Mouse (Mus musculus) liver, adult 2 months (tissue): ENCODE measurements at regions not wholly inside any gene's neighbourhood (a gene's known extent, or its start where the extent isn't known, plus 50 kb on each side); places are given as distances from the start of the nearest gene placed in this dataset.

ENCODE experiments used
- DNase-seq: peaks from one replicate; pipeline ENCODE4 v3.0.0-alpha.2; 2011; ENCODE audit warnings: low read depth, low spot score; ENCODE audit errors: extremely low read depth
- H3K27ac ChIP-seq: fragments of 200-500 bp; replicated peaks from 2 replicates; pipeline ENCODE4 v1.5.1; 2012; ENCODE audit warnings: low read depth, mild to moderate bottlenecking, control low read depth, inconsistent platforms, low read length; ENCODE audit not compliant: insufficient read depth
- H3K27me3 ChIP-seq: fragments of 200-500 bp; 2 replicates; pipeline ENCODE4 v1.6.1; 2012; ENCODE audit warnings: mild to moderate bottlenecking, moderate library complexity, low read length, inconsistent platforms; ENCODE audit not compliant: control insufficient read depth, insufficient read depth
- H3K36me3 ChIP-seq: fragments of 200-500 bp; 2 replicates; pipeline ENCODE4 v1.6.1; 2012; ENCODE audit warnings: low read length, inconsistent platforms; ENCODE audit not compliant: control insufficient read depth, insufficient read depth
- H3K4me1 ChIP-seq: fragments of 200-500 bp; 2 replicates; pipeline ENCODE4 v1.6.1; 2011; ENCODE audit warnings: low read length; ENCODE audit not compliant: control insufficient read depth, insufficient read depth
- H3K4me3 ChIP-seq: fragments of 200-500 bp; 2 replicates; pipeline ENCODE4 v1.5.1; 2011; ENCODE audit warnings: low read depth, mild to moderate bottlenecking, control low read depth, low read length, moderate library complexity; ENCODE audit not compliant: insufficient read depth
- H3K79me2 ChIP-seq: fragments of 200-500 bp; 2 replicates; pipeline ENCODE4 v1.6.1; 2012; ENCODE audit warnings: inconsistent platforms, mild to moderate bottlenecking, low read length, moderate library complexity; ENCODE audit not compliant: control insufficient read depth, insufficient read depth
- H3K9ac ChIP-seq: fragments of 200-500 bp; 2 replicates; pipeline ENCODE4 v1.6.1; 2012; ENCODE audit warnings: low read depth, mild to moderate bottlenecking, control low read depth, inconsistent platforms, low read length
- CTCF ChIP-seq: fragments of 200-500 bp; IDR thresholded peaks from 2 replicates; pipeline ENCODE4 v1.5.1; 2011; ENCODE audit warnings: low read depth, low read length, control low read depth
- POLR2A ChIP-seq: fragments of 200-500 bp; IDR thresholded peaks from 2 replicates; pipeline ENCODE4 v1.6.1; 2011; ENCODE audit warnings: low read length, control low read depth; ENCODE audit not compliant: insufficient read depth; ENCODE audit errors: extremely low read depth
- WGBS: fragments of 180-500 bp; shearing (Covaris S2); methylation state at CpG from one replicate; pipeline ENCODE4 v1.1.7; 2018; 5-methylcytosine and 5-hydroxymethylcytosine counted together

- no peak for DNase-seq
- H3K4me1 ChIP-seq: peaks cover 5% of the 10 kb centered on the region; the same call in 1 of the 2 replicates
- no peaks in the 10 kb centered on the region for H3K36me3 ChIP-seq
- H3K27me3 ChIP-seq: no peaks in the 10 kb centered on the region
- H3K9ac ChIP-seq: no peak overlapping the region
- no peak for TF ChIP-seq POLR2A
- TF ChIP-seq CTCF: no peak
- no peaks in the 10 kb centered on the region for H3K79me2 ChIP-seq
- 72% methylated on average over 5 of the region's 5 CpGs for WGBS
- no peak overlapping the region for H3K27ac ChIP-seq
- H3K4me3 ChIP-seq: no peak overlapping the region
Measured at GRCm38 (mm10) chr10:7293203-7293602, 81.2 kb upstream of the Cnksr3 start.

GRCm38 (mm10) chr10:7289773-7290411 lies 77.9 kb upstream of the Cnksr3 start:
- no peak overlapping the region for H3K9ac ChIP-seq
- H3K4me1 ChIP-seq: no peaks in the 10 kb centered on the region; the same call in 1 of the 2 replicates
- no peaks in the 10 kb centered on the region for H3K27me3 ChIP-seq
- H3K36me3 ChIP-seq: no peaks in the 10 kb centered on the region
- peak; percentile 36 for DNase-seq
- TF ChIP-seq CTCF: no peak
- no peak for TF ChIP-seq POLR2A
- H3K79me2 ChIP-seq: no peaks in the 10 kb centered on the region
- peak overlapping the region; percentile 34 for H3K27ac ChIP-seq
- 73% methylated on average over 10 of the region's 10 CpGs for WGBS
- H3K4me3 ChIP-seq: no peak overlapping the region

GRCm38 (mm10) chr10:7285112-7285905 lies 73.3 kb upstream of the Cnksr3 start:
- no peak for DNase-seq
- no peaks in the 10 kb centered on the region for H3K27me3 ChIP-seq
- 88% methylated on average over 7 of the region's 7 CpGs for WGBS
- no peaks in the 10 kb centered on the region; the same call in 1 of the 2 replicates for H3K4me1 ChIP-seq
- H3K4me3 ChIP-seq: no peak overlapping the region
- no peak overlapping the region for H3K9ac ChIP-seq
- H3K27ac ChIP-seq: no peak overlapping the region
- H3K36me3 ChIP-seq: no peaks in the 10 kb centered on the region
- H3K79me2 ChIP-seq: no peaks in the 10 kb centered on the region
- no peak for TF ChIP-seq CTCF
- TF ChIP-seq POLR2A: no peak

DNA sequence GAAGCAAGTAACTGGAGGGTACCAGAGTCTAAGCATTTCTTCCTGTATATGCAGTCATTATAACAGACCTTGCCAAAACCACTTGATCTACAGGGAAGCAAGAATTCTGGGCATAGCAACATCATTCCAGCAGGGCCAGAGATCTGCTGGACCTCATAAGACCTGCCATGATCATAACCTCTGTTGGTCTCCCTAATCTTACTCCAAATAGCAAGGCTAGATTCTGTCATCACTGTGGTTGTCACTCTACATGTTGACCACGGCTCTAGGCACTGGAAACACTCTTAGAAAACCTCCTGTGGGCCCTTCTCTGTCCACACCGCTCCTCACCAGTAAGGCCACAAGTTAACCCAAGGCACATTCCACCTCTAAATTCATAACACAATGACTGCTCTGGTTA lies 68.4 kb upstream of the Cnksr3 start:
- H3K4me1 ChIP-seq: no peaks in the 10 kb centered on the region; the same call in 1 of the 2 replicates
- no peak for DNase-seq
- no peak overlapping the region for H3K27ac ChIP-seq
- WGBS: 95% methylated on average over 2 of the region's 2 CpGs
- no peaks in the 10 kb centered on the region for H3K36me3 ChIP-seq
- H3K4me3 ChIP-seq: no peak overlapping the region
- no peaks in the 10 kb centered on the region for H3K79me2 ChIP-seq
- TF ChIP-seq POLR2A: no peak
- TF ChIP-seq CTCF: no peak
- H3K9ac ChIP-seq: no peak overlapping the region
- no peaks in the 10 kb centered on the region for H3K27me3 ChIP-seq

DNA sequence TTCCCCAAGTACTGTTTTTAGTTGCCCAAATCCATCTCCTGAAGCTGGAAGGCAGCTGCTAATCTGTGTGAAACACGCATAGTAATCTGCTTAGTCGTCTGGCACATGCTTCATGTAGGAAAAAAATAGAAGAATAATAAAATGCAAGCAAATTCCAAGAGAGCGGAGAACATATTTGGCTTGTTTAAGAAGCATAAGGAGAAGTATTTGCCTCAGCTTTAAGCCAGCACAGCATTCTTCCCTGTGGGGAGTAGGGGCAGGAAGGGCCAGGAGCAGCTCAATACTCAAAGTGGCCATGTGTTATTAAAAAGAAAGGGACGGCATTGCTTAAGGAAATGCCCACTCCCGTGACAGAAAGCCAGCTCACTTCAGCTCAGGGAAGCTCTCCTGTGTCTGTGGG lies 66.8 kb upstream of the Cnksr3 start:
- WGBS: 66% methylated on average over 5 of the region's 5 CpGs

More for the DNA sequence above, 66.8 kb upstream of the Cnksr3 start:
- no peaks in the 10 kb centered on the region for H3K36me3 ChIP-seq
- H3K4me3 ChIP-seq: no peak overlapping the region
- H3K9ac ChIP-seq: no peak overlapping the region
- DNase-seq: no peak
- no peaks in the 10 kb centered on the region for H3K79me2 ChIP-seq
- H3K27me3 ChIP-seq: no peaks in the 10 kb centered on the region
- H3K27ac ChIP-seq: no peak overlapping the region
- TF ChIP-seq CTCF (no peak), POLR2A (no peak)
- H3K4me1 ChIP-seq: no peaks in the 10 kb centered on the region; the same call in 1 of the 2 replicates
